Mouse (Mus musculus) lung, adult 2 months (tissue): Measurements from ENCODE around the gene Lrig3. TPM values are rescaled to one million over a fixed set of nuclear protein-coding genes. Genes with fewer than 3 reads are reported as not detected.

ENCODE experiments used
- DNase-seq: peaks from one replicate; pipeline ENCODE4 v3.0.0; 2022
- H3K4me1 ChIP-seq: fragments of 200-500 bp; 2 replicates; pipeline ENCODE4 v1.6.1; 2011; ENCODE audit warnings: low read length; ENCODE audit not compliant: control insufficient read depth, insufficient read depth
- H3K4me3 ChIP-seq: fragments of 200-500 bp; replicated peaks from 2 replicates; pipeline ENCODE3; 2011; ENCODE audit warnings: low read depth, mild to moderate bottlenecking, control low read depth, low read length; ENCODE audit errors: extremely low read depth
- CTCF ChIP-seq: fragments of 200-500 bp; IDR thresholded peaks from 2 replicates; pipeline ENCODE4 v1.5.1; 2011; ENCODE audit warnings: mild to moderate bottlenecking, low read length, control low read depth; ENCODE audit not compliant: insufficient read depth
- POLR2A ChIP-seq: fragments of 200-500 bp; IDR thresholded peaks from 2 replicates; pipeline ENCODE4 v1.6.1; 2011; ENCODE audit warnings: low read depth, mild to moderate bottlenecking, control low read depth, low read length, borderline replicate concordance; ENCODE audit errors: extremely low read depth
- WGBS: fragments of 180-500 bp; shearing (Covaris S2); methylation state at CpG from one replicate; pipeline ENCODE4 v1.1.7; 2018; 5-methylcytosine and 5-hydroxymethylcytosine counted together
- polyA plus RNA-seq: library from polyadenylated mRNA; depleted of rRNA; stranded (reverse); fragments of >200 nt; gene quantifications from 2 replicates; pipeline ENCODE4 v1.2.3, GENCODE M21; 2012

The Lrig3 gene
- polyA plus RNA-seq, 1 experiment: 12.0 TPM

DNA sequence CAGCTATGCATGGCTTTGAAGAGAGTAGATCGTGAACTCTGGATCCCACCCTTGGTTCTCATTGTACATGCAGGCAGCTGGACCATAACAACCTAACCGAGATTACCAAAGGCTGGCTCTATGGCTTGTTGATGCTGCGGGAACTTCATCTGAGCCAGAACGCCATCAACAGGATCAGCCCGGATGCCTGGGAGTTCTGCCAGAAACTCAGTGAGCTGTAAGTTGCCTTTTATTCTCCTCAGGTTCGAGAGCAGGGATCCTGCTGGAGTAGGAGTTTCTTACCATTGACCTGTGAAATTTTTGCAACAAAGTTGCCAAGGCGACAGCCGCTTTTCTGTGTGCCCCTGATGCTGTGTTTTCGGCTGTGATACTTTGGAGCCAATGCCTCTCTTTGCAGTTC lies 31.0 kb downstream of the Lrig3 start:
- H3K4me3 ChIP-seq: no peak overlapping the region
- no peak for DNase-seq
- WGBS: 68% methylated on average over 9 of the region's 9 CpGs
- TF ChIP-seq POLR2A: no peak
- no peak for TF ChIP-seq CTCF
- no peaks in the 10 kb centered on the region for H3K4me1 ChIP-seq

DNA sequence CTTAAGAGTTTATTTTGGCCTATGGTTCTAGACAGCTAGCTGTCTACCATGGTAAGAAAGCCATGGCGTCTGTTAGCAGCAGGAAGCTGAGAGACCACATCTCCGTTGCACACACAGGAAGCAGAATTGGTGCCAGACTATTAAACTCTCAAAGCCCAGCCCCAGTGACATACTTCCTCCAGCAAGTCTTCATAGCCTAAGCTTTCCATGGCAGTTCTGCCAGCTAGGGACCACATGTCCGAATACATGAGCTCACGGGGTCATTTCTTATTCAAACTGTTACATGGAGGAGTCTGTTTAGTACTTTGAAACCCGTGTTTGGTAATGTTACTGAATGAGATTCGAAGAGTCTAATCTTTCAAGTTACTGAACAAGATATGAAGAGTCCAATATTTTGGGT lies 33.6 kb downstream of the Lrig3 start:
- DNase-seq: no peak
- no peak overlapping the region for H3K4me3 ChIP-seq
- WGBS: 80% methylated on average over 6 of the region's 6 CpGs

DNA sequence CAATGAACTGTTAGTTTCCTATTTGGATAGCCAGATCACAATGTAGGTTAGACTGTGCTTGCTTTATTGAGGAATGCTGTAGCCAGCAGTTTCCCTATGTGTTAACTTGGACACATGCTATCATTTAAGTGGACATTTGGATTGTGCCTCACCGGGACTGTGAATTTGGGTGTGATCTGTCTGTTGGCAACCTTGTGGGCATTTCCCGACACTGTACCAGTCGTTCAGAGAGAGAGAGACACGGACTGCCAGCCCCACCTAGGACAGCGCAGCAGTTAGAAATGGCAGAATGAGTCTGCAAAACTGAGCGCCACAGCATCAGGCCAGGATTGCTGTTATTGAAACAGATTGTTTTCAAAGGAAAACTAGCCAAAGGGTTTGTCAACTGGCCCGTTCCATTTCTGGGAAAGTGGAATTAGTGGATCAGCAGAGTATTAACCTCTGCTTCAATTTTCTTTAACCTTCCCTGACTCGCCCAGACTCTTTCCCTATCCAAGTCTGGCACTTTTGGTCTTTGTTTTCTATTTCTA lies 35.0 kb downstream of the Lrig3 start:
- WGBS: 73% methylated on average over 8 of the region's 8 CpGs
- Histone ChIP-seq H3K4me3 (no peak overlapping the region), H3K4me1 (no peaks in the 10 kb centered on the region)
- TF ChIP-seq CTCF (no peak), POLR2A (no peak)
- no peak for DNase-seq

More for the DNA sequence above, 33.6 kb downstream of the Lrig3 start:
- TF ChIP-seq POLR2A: no peak
- no peak for TF ChIP-seq CTCF
- no peaks in the 10 kb centered on the region for H3K4me1 ChIP-seq

GRCm38 (mm10) chr10:126002081-126002755 lies 36.2 kb downstream of the Lrig3 start:
- WGBS: 84% methylated on average over 14 of the region's 14 CpGs
- no peak for TF ChIP-seq CTCF
- TF ChIP-seq POLR2A: no peak
- Histone ChIP-seq H3K4me3 (no peak overlapping the region), H3K4me1 (no peaks in the 10 kb centered on the region)
- no peak for DNase-seq

DNA sequence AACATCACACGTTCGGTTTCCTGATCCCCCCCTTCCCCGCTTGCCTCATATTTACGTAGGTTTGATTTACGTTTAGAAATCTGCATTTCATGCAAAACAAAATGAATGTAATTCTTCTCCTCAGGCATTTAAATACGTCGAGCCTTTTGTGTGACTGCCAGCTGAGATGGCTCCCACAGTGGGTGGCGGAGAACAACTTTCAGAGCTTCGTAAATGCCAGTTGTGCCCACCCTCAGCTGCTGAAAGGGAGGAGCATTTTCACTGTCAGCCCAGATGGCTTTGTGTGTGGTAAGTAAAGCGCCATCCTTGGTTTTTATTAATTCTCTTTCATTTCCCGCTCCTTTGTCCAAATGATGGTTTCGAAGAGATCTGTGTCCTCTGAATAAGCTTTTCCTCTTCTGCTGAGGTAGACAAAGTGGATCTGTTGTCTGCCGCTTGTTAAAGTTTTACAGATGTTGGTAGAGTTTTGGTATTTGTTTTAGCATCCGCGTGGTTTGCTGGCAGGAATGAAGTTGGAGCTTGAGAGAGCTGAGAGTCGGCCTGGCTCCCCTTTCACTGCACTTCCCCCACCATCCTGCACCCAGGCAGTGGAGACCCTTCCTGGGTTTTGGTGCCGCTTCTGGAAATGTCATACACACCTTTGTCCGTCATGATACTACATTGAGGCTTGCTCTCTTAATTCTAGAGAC lies 37.0 kb downstream of the Lrig3 start:
- no peak overlapping the region for H3K4me3 ChIP-seq
- WGBS: 81% methylated on average over 18 of the region's 18 CpGs
- no peaks in the 10 kb centered on the region for H3K4me1 ChIP-seq
- TF ChIP-seq CTCF: no peak
- TF ChIP-seq POLR2A: no peak
- no peak for DNase-seq

DNA sequence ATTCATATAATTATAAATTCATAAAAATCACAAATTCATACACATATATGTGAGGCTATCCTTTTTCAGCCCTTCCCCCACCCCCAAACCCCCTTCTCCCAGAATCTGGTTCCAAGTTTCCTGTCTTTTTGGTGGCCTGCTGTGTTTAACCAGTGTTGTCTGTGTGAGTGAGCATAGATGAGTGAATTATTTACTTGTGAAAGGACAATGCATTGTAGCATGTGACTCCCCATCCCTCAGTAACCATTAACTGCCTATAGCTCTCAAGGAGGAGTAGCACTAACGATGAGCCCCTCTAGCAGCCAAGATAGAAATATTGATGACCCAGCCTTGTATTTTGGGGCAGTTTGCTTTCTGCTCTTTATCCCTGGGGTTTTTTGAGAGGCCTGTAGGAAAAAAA lies 37.9 kb downstream of the Lrig3 start:
- H3K4me1 ChIP-seq: no peaks in the 10 kb centered on the region
- TF ChIP-seq POLR2A: no peak
- no peak for TF ChIP-seq CTCF
- H3K4me3 ChIP-seq: no peak overlapping the region
- DNase-seq: no peak
- 94% methylated on average over 1 of the region's 1 CpGs for WGBS

- no peaks in the 10 kb centered on the region for H3K4me1 ChIP-seq
- WGBS: 80% methylated on average over 11 of the region's 11 CpGs
- no peak for TF ChIP-seq CTCF
- DNase-seq: no peak
- H3K4me3 ChIP-seq: no peak overlapping the region
Observed at GRCm38 (mm10) chr10:126013667-126014066, 47.7 kb downstream of the Lrig3 start.

- no peak for DNase-seq
- H3K4me1 ChIP-seq: no peaks in the 10 kb centered on the region
- 92% methylated on average over 8 of the region's 8 CpGs for WGBS
- no peak overlapping the region for H3K4me3 ChIP-seq
- no peak for TF ChIP-seq CTCF
- TF ChIP-seq POLR2A: no peak
Observed at GRCm38 (mm10) chr10:126014673-126015072, 48.7 kb downstream of the Lrig3 start.

- H3K4me3 ChIP-seq: no peak overlapping the region
- TF ChIP-seq POLR2A: no peak
- TF ChIP-seq CTCF: no peak
- 89% methylated on average over 6 of the region's 6 CpGs for WGBS
- DNase-seq: no peak
- H3K4me1 ChIP-seq: no peaks in the 10 kb centered on the region
Observed at GRCm38 (mm10) chr10:126015644-126016043, 49.7 kb downstream of the Lrig3 start.

GRCm38 (mm10) chr10:126019350-126019991 lies 53.5 kb downstream of the Lrig3 start:
- Histone ChIP-seq H3K4me1 (no peaks in the 10 kb centered on the region), H3K4me3 (no peak overlapping the region)
- WGBS: 75% methylated on average over 15 of the region's 15 CpGs
- no peak for DNase-seq
- TF ChIP-seq POLR2A: no peak
- TF ChIP-seq CTCF: no peak
